Mouse (Mus musculus): ENCODE data around the gene Il1rl2. TPM values are rescaled to one million over a fixed set of nuclear protein-coding genes. Genes with fewer than 3 reads are reported as not detected.
A peak's percentile ranks its signal among the peaks of the same experiment; 100 is the strongest.
"Not testable (repeated sequence)": the region's sequence is repeated elsewhere in the genome, so short reads cannot be mapped to it uniquely, and the experiment has no call there.

The Il1rl2 gene
- total and polyA plus RNA-seq, 2 experiments, result 0.06 to 0.37 TPM

GRCm38 (mm10) chr1:40294824-40295223 lies 29.6 kb upstream of the Il1rl2 start:
- no peak overlapping the region for H3K4me3 ChIP-seq (ENCODE audit: insufficient read depth, low read depth, low read length)
- DNase-seq (ENCODE audit: extremely low read depth, low read depth, low spot score), result peak; percentile 20
- no peaks in the 10 kb centered on the region for H3K4me1 ChIP-seq (ENCODE audit: control insufficient read depth, insufficient read depth, low read length)
- H3K36me3 ChIP-seq (ENCODE audit: control insufficient read depth, insufficient read depth, low read length), result peaks cover 66% of the 10 kb centered on the region
- H3K9ac ChIP-seq (ENCODE audit: low read depth, low read length), result no peak overlapping the region
- WGBS, result 85% methylated on average over 9 of the region's 9 CpGs
- H3K27me3 ChIP-seq (ENCODE audit: control insufficient read depth, insufficient read depth, low read length), result no peaks in the 10 kb centered on the region
- H3K79me2 ChIP-seq (ENCODE audit: control insufficient read depth, insufficient read depth, low read length), result no peaks in the 10 kb centered on the region
- TF ChIP-seq POLR2A (IDR thresholded peaks at IDR 0.05; ENCODE audit: extremely low read depth, insufficient read depth, low read length), result no peak
- no peak for TF ChIP-seq CTCF (IDR thresholded peaks at IDR 0.05; ENCODE audit: low read depth, low read length)
- no peak overlapping the region for H3K27ac ChIP-seq (replicated peaks; ENCODE audit: insufficient read depth, low read depth, low read length)

DNA sequence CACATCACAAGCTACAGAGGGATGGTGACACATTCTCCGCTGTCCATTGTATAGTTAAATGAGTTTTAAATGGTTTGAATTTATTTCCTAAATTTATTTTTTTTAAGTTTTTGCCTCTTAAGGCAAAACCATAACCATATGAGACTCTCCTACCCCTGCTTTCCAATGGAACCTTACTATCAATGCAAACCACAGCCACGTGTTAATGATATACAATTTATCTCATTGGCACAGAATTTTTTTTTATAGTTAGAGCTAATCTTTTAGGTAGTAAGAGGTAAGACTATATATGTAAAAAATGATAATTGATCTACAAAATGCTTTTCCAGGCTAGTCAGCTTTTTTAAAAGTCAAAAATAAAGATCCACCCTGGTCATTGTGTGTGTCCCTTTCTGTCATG lies 26.4 kb upstream of the Il1rl2 start:
- Histone ChIP-seq H3K9ac (ENCODE audit: low read depth, low read length) (no peak overlapping the region), H3K36me3 (ENCODE audit: control insufficient read depth, insufficient read depth, low read length) (peaks cover 71% of the 10 kb centered on the region), H3K79me2 (ENCODE audit: control insufficient read depth, insufficient read depth, low read length) (no peaks in the 10 kb centered on the region), H3K27me3 (ENCODE audit: control insufficient read depth, insufficient read depth, low read length) (no peaks in the 10 kb centered on the region), H3K27ac (replicated peaks; ENCODE audit: insufficient read depth, low read depth, low read length) (no peak overlapping the region), H3K4me3 (ENCODE audit: insufficient read depth, low read depth, low read length) (no peak overlapping the region), H3K4me1 (ENCODE audit: control insufficient read depth, insufficient read depth, low read length) (no peaks in the 10 kb centered on the region)
- no peak for DNase-seq (ENCODE audit: extremely low read depth, low read depth, low spot score)
- 98% methylated on average over 2 of the region's 2 CpGs for WGBS
- TF ChIP-seq CTCF (IDR thresholded peaks at IDR 0.05; ENCODE audit: low read depth, low read length), result no peak
- TF ChIP-seq POLR2A (IDR thresholded peaks at IDR 0.05; ENCODE audit: extremely low read depth, insufficient read depth, low read length), result no peak

GRCm38 (mm10) chr1:40303179-40303866 lies 21.1 kb upstream of the Il1rl2 start:
- 85% methylated on average over 7 of the region's 7 CpGs for whole genome bisulfite sequencing
- no peaks in the 10 kb centered on the region for H3K27me3 ChIP-seq (ENCODE audit: control insufficient read depth, insufficient read depth, low read length)
- H3K4me1 ChIP-seq (ENCODE audit: control insufficient read depth, insufficient read depth, low read length), result no peaks in the 10 kb centered on the region
- TF ChIP-seq POLR2A (IDR thresholded peaks at IDR 0.05; ENCODE audit: extremely low read depth, insufficient read depth, low read length), result no peak
- no peak for TF ChIP-seq CTCF (IDR thresholded peaks at IDR 0.05; ENCODE audit: low read depth, low read length)
- H3K4me3 ChIP-seq (ENCODE audit: insufficient read depth, low read depth, low read length), result no peak overlapping the region
- no peak overlapping the region for H3K9ac ChIP-seq (ENCODE audit: low read depth, low read length)
- no peak for DNase-seq (ENCODE audit: extremely low read depth, low read depth, low spot score)
- H3K79me2 ChIP-seq (ENCODE audit: control insufficient read depth, insufficient read depth, low read length), result no peaks in the 10 kb centered on the region
- no peak overlapping the region for H3K27ac ChIP-seq (replicated peaks; ENCODE audit: insufficient read depth, low read depth, low read length)
- peaks cover 52% of the 10 kb centered on the region for H3K36me3 ChIP-seq (ENCODE audit: control insufficient read depth, insufficient read depth, low read length)

GRCm38 (mm10) chr1:40304321-40304720 lies 20.1 kb upstream of the Il1rl2 start:
- peaks cover 45% of the 10 kb centered on the region for H3K36me3 ChIP-seq (ENCODE audit: control insufficient read depth, insufficient read depth, low read length)
- DNase-seq (ENCODE audit: extremely low read depth, low read depth, low spot score); H3K4me1 ChIP-seq (ENCODE audit: control insufficient read depth, insufficient read depth, low read length); H3K4me3 ChIP-seq (ENCODE audit: insufficient read depth, low read depth, low read length); H3K27ac ChIP-seq (replicated peaks; ENCODE audit: insufficient read depth, low read depth, low read length); H3K27me3 ChIP-seq (ENCODE audit: control insufficient read depth, insufficient read depth, low read length); H3K79me2 ChIP-seq (ENCODE audit: control insufficient read depth, insufficient read depth, low read length); H3K9ac ChIP-seq (ENCODE audit: low read depth, low read length): not testable (repeated sequence)
- 93% methylated on average over 4 of the region's 4 CpGs for WGBS

DNA sequence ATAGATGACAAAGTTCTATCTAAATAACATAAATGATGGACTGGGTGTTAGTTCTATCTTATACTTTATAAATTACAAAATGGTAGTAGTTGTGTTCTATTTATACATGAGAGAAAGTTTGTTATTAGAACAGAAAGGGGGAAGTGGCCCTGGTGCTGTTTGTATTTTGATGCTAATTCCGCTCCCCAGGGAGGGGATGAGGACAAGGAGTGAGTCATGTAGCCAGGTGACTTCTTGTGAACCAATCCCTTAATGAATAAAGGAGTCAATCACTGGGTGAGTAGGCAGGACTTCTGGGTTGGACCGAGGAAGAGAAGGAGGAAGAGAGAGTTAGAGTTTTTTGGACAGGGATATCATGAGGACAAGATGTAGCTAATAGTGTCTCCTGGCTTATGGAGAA lies 18.3 kb upstream of the Il1rl2 start:
- Histone ChIP-seq H3K9ac (ENCODE audit: low read depth, low read length) (no peak overlapping the region), H3K4me1 (ENCODE audit: control insufficient read depth, insufficient read depth, low read length) (peaks cover 1% of the 10 kb centered on the region; the same call in 1 of the 2 replicates), H3K27ac (replicated peaks; ENCODE audit: insufficient read depth, low read depth, low read length) (no peak overlapping the region), H3K79me2 (ENCODE audit: control insufficient read depth, insufficient read depth, low read length) (no peaks in the 10 kb centered on the region), H3K4me3 (ENCODE audit: insufficient read depth, low read depth, low read length) (no peak overlapping the region), H3K27me3 (ENCODE audit: control insufficient read depth, insufficient read depth, low read length) (no peaks in the 10 kb centered on the region), H3K36me3 (ENCODE audit: control insufficient read depth, insufficient read depth, low read length) (peaks cover 38% of the 10 kb centered on the region)
- no peak for DNase-seq (ENCODE audit: extremely low read depth, low read depth, low spot score)
- TF ChIP-seq POLR2A (IDR thresholded peaks at IDR 0.05; ENCODE audit: extremely low read depth, insufficient read depth, low read length), result no peak
- TF ChIP-seq CTCF (IDR thresholded peaks at IDR 0.05; ENCODE audit: low read depth, low read length), result no peak
- WGBS, result 93% methylated on average over 2 of the region's 2 CpGs

DNA sequence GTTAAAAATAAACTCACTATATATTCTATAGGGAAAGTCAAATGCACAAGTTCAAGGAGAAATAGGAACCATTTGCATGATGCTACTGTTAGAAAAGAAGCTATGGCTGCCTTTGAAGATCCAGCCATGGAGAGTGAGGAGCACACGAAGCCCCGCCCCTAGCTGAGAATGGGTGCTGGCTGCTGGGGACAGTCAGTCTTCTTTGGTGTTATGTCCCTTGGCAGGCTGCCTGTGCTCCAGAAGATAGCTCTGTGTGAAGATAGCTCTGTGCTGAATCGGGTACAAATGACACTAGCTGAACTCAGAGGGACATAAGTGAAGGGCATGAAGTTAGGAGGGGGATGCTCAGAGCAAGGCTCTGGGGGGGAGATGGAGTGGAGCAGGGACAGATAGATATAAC lies 13.3 kb upstream of the Il1rl2 start:
- H3K36me3 ChIP-seq (ENCODE audit: control insufficient read depth, insufficient read depth, low read length), result peaks cover 48% of the 10 kb centered on the region
- H3K9ac ChIP-seq (ENCODE audit: low read depth, low read length), result no peak overlapping the region; the same call in 1 of the 2 replicates
- DNase-seq (ENCODE audit: extremely low read depth, low read depth, low spot score), result peak; percentile 60
- WGBS, result 47% methylated on average over 3 of the region's 3 CpGs
- H3K27ac ChIP-seq (replicated peaks; ENCODE audit: insufficient read depth, low read depth, low read length), result no peak overlapping the region
- TF ChIP-seq CTCF (IDR thresholded peaks at IDR 0.05; ENCODE audit: low read depth, low read length) (no peak), POLR2A (IDR thresholded peaks at IDR 0.05; ENCODE audit: extremely low read depth, insufficient read depth, low read length) (no peak)
- H3K27me3 ChIP-seq (ENCODE audit: control insufficient read depth, insufficient read depth, low read length), result no peaks in the 10 kb centered on the region
- H3K4me1 ChIP-seq (ENCODE audit: control insufficient read depth, insufficient read depth, low read length), result peaks cover 9% of the 10 kb centered on the region
- no peak overlapping the region for H3K4me3 ChIP-seq (ENCODE audit: insufficient read depth, low read depth, low read length)
- no peaks in the 10 kb centered on the region for H3K79me2 ChIP-seq (ENCODE audit: control insufficient read depth, insufficient read depth, low read length)
